Mouse (Mus musculus): ENCODE results near the gene Gle1.
"Not testable (repeated sequence)": the region's sequence is repeated elsewhere in the genome, so short reads cannot be mapped to it uniquely, and the experiment has no call there.

Gene Gle1

DNA sequence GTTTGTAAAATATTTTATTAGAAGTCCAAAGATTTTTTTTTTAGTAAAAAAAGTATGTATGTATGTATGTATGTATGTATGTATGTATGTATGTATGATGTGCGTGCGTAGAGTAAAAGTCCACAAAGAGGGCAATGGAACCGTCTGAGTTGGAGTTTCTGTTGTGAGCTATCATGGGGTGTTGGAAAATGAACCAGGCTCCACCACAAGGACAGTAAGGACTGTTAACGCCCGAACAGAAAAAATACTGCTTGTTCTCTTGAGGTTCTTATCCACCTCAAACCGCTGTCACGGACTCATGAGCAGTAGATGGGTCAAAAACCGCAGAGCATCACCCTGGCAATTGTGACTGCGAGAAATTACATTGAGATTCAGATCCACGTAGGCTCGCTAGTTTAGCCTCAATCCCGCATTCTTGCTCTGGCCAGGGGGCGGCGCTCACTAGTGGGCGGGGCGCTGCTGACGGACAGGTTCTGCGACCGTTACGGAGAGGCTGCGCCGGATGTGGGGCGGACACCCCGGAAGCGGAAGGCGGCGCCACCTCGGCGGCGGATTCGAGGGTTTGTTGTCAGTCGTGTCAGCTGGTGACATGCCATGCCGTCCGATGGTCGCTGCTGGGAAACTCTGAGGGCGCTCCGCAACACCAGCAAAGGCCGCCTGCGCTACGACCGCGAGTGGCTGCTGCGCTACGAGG lies at the start of gene Gle1:
Gene Gle1, plus strand, starts transcription at position 521 of the 694 bp plus-strand sequence.
- peak; percentile 93 to 95 for DNase-seq (ENCODE audit: low spot score in 2 of 2)

DNA sequence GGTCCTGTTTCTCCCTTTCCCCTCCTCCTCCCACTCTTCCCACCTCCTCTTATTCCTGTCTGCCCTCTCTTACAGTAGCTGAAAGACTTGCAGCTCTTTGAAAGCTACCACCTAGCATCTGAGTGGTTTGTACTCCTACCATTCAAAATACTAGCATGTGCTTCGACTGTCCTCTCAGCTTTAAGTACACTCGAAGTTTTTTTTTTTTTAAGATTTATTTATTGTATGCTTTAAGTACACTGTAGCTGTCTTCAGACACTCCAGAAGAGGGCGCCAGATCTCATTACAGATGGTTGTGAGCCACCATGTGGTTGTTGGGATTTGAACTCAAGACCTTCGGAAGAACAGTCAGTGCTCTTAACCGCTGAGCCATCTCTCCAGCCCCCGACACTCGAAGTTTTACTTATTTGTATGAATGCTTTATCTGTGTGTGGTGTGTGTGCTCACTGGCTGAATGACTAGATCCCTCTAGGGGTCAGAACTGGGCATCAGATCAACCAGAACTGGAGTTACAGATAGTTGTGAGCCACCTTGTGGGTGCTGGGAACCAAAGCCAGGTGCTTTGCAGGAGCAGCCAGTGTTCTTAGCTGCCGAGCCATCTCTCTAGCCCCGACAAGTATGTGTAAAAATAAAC lies 48.5 kb upstream of the Gle1 start:
- not testable (repeated sequence) for DNase-seq (ENCODE audit: low spot score in 2 of 2)

DNA sequence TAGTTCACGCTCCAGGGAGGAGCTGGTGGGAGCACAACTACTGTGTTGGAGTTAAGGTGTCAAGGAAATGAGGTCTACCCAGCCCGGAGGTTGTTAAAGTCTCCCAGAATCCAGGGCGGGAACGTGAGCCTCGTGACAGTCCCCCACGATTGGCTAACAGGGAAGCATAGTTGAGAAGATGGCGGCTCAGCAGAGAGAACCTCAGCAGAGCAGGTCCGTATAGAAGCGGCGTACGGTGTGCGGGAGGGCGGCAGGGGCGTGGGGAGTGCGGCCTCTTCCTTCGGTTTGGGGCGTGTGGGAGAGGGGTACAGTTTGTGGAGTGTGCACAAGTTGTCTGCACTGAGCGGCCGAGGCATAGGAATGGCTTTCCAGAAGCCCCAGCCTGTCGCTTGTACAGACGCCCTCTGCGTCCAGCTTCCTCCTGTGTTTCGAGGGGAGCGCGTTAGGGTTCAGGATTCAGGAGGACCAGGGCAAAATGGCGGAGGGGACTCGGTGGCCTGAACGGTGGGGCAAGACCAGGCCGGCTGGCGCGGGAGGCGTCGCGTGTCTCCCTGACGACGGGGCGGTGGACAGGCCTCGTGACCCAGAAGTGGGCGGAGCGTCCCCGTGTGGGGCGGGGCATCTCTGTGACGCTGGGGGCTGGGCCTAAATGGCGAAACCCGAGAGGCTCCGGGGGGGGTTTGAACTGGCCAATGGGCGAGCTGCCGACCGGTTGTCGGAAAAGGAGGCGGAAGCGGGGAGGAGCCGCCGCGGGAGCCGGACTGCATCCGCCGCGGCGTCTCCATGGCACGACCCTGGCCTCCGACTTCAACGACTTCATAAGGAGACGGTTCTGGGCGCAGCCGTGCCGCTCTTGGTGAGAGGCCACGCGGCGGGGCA lies 45.9 kb upstream of the Gle1 start, which contains the start of gene Odf2:
Gene Odf2, plus strand, starts transcription at position 156 of the 879 bp plus-strand sequence.
- peak; percentile 98 to 100 for DNase-seq (ENCODE audit: low spot score in 2 of 2)

DNA sequence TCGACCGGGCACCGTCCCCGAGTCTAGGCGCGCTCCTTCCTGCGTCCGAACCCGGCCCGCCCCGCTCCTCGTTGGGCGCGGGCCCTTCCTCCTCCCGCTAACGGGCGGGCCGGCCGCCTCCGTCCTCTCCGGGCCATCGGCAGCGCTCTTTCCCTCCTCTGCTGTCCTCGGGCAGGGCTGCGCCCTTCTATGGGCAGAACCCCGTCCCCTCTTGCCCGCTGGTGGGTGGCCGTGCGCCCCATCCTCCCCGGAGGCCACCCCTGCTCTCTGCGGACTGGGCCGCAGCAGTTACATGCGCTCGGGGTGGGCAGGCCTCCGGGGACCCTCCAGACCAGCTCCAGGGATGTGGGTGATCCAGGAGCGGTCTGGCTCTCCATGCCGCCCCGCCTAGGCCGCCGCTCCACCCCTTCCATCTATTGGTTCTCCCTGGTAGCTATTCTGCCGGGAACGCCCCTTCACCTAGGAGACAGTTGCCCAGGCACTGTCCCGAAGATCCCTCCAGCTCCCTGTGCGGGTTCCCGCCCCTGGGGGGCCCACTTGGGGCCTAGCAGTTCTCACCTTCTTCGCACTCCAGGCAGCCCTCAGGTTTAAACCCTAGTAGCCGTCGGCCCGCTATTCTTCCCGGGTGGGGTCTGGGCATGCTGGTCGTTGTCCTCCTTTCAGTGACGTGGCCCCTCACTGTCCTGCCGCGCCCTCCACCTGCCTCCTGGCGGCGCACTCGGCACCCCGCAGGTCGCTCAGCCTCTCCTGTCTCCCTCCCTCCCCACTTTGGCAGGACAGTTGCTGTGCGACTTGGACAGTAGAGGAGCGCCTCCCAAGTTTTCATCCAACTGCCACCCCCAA lies 45.0 kb upstream of the Gle1 start:
- peak; percentile 78 to 80 for DNase-seq (ENCODE audit: low spot score in 2 of 2)

DNA sequence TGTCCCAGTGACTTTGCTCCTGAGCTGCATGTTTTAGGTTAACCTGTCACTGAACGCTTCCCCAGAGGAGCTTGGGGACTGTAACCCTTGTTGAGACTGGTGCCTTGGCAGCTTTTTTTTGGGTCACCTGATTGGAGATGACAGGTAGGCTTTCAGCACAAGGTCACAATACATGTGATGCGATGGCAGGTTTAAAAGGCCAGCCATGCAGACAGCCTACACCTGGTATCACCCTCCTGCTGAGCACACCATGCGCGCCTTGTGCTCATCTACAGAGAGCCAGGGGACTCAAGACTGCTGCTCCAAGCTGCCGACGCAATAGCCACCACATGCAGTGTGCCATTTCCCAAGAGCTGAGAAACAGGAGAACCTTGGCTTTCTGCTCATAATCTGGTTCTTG lies 43.5 kb upstream of the Gle1 start:
- no peak for DNase-seq (ENCODE audit: low spot score in 2 of 2)

DNA sequence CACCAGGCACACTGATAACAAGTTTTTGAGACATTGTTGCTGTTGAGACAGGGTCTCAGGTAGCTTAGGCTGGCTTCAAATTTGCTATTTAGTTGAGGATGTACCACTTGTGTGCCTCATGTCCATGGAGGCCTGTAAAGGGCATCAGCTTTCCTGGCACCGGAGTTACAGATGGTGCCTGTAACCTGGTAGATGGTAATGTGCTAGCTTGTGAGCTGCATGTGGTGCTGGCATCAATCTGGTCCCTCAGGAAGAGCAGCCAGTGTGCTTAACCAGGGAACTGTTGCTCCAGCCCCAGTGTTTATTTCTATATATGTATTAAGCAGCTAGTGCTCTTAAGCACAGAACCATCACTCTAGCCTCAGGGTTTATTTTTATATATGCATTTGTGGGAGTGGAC lies 39.2 kb upstream of the Gle1 start:
- no peak for DNase-seq (ENCODE audit: low spot score in 2 of 2)

DNA sequence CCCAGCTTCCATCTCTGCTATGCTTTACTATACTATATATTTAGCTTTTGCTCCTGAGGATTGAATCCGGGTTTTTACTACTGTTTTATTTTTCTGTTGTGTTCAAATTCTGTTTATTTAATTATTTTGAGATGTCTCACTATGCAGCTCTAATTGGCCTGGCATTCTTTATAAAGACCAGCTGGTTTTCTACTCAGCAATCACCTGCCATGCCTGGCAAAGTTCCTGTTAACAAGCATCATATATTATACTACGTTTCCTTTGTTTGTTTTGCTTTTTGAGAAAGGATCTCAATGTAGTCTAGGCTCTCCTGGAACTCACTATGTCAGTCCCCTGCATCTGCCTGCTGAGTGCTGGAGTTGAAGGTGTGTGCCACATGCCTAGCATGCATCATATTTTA lies 37.9 kb upstream of the Gle1 start:
- no peak for DNase-seq (ENCODE audit: low spot score in 2 of 2)

DNA sequence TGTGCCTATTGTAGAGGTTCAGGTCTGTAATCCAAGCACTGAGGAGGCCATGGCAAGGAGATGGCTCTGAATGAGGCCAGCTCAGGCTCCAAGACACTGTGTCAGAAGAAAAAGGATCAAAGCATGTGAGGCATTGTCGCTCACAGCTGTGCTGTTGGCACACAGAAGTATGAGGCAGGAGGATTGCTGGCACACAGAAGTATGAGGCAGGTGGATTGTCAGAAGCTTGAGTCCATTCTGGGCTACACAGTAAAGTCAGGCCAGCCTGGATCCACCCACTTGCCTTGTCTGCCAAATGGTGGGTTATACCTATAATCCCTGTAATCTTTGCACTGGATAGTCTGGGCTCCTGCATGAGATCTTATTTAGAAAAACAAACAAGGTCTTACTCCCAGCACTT lies 37.1 kb upstream of the Gle1 start:
- DNase-seq (ENCODE audit: low spot score in 2 of 2) = no peak

GRCm38 (mm10) chr2:29902194-29902593 lies 33.0 kb upstream of the Gle1 start:
- no peak for DNase-seq (ENCODE audit: low spot score in 2 of 2)

DNA sequence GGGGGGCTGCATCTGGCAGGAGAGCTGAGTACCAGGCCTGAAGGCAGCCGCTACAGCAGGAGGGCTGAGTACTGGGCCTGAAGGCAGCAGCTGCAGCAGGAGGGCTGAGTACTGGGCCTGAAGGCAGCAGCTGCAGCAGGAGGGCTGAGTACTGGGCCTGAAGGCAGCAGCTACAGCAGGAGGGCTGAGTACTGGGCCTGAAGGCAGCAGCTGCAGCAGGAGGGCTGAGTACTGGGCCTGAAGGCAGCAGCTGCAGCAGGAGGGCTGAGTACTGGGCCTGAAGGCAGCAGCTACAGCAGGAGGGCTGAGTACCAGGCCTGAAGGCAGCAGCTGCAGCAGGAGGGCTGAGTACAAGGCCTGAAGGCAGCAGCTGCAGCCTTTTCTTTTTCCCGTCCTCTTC lies 27.1 kb upstream of the Gle1 start:
- not testable (repeated sequence) for DNase-seq (ENCODE audit: low spot score in 2 of 2)

GRCm38 (mm10) chr2:29910042-29910441 lies 25.2 kb upstream of the Gle1 start:
- no peak for DNase-seq (ENCODE audit: low spot score in 2 of 2)

DNA sequence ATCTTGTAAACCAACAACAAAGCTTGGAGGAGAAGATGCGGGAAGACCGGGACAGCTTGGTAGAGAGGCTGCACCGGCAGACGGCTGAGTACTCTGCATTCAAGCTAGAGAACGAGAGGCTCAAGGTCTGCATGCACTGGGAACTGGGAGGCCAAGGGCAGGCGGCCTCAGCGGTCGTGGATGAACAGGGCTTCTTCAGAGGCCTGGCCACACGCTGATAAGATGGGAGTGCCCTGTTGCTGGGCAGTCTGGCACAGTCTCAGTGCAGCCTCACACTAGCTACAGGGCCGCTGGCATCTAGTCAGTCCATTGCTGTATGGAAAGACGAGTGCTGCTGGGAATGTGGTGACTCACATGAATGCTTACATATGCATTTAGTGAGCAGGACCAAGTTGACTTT lies 17.6 kb upstream of the Gle1 start:
- DNase-seq (ENCODE audit: low spot score in 2 of 2) = no peak

GRCm38 (mm10) chr2:29922011-29922410 lies 13.2 kb upstream of the Gle1 start:
- peak; percentile 23 to 29 for DNase-seq (ENCODE audit: low spot score in 2 of 2)

DNA sequence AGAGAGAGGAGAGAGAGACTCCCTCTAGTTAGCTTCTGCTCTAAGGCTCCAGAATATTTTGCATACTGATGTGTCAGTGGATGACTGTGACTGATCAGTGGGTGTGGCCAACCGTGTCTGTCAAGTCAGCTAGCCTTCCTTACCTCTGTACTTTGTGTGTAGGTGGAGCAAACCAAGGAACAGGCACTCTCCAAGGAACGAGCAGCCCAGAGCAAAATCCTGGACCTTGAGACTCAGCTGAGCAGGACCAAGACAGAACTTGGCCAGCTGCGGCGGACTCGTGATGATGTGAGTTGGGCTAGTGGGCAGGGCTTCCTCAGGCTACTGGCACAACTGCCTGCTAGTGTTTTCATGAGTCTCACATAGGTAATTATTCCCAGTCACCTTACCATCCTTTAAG lies 8.7 kb upstream of the Gle1 start:
- DNase-seq (ENCODE audit: low spot score in 2 of 2) = no peak

GRCm38 (mm10) chr2:29930506-29930905 lies 4.7 kb upstream of the Gle1 start:
- no peak for DNase-seq (ENCODE audit: low spot score in 2 of 2)

GRCm38 (mm10) chr2:29931194-29931593 lies 4.0 kb upstream of the Gle1 start:
- DNase-seq (ENCODE audit: low spot score in 2 of 2) = no peak

- no peak for DNase-seq (ENCODE audit: low spot score in 2 of 2)
Observed at GRCm38 (mm10) chr2:29940073-29940472, 4.8 kb downstream of the Gle1 start.

GRCm38 (mm10) chr2:29940826-29941225 lies 5.6 kb downstream of the Gle1 start:
- DNase-seq (ENCODE audit: low spot score in 2 of 2) = no peak

DNA sequence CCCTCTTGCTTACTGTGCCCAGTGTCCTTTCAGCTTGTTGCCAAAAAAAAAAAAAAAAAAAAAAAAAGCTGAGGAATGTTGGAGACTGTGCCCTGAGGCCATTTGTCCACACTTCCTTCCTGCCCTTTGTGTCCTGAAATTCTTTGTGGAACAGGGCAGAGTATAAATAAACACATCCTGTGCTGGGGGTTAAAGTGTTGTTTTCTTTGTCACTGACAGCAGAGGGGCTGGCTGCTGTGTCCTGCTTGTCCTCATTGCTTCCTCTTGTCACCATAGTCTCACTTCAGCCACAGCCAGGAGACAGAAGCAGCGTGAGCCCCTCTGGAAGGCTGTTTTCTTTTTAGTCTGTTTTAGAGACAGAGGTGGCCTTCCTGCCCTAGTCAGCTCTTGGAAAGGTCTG lies 9.5 kb downstream of the Gle1 start:
- no peak for DNase-seq (ENCODE audit: low spot score in 2 of 2)

- DNase-seq (ENCODE audit: low spot score in 2 of 2) = no peak
Observed at GRCm38 (mm10) chr2:29948896-29949295, 13.7 kb downstream of the Gle1 start.

DNA sequence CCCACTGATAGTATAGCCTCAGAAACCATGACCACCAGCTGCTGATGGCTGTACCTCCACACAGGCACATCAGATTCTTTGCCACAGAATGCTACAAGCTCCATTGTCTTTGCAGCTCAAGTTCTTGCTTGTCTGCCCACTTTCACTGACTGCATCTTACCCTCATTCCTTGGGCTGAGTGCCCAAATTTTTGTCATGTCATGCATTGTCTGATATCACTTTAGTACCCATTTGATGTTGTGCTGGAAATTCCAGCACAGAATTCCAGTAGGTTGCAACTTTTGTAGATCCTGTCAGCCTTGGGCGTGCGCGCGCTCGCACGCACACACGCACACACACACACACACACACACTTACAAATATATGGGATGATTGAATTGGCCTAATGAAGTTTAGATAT lies 26.0 kb downstream of the Gle1 start:
- no peak for DNase-seq (ENCODE audit: low spot score in 2 of 2)

All from frontal cortex, postnatal 14 days (tissue).